Mouse (Mus musculus) retina, embryonic 14.5 days (tissue): ENCODE results near the gene Adamtsl1.

ENCODE experiments used
- DNase-seq: peaks from one replicate; pipeline ENCODE4 v3.0.0-alpha.2; 2015; ENCODE audit warnings: low spot score

Gene Adamtsl1

DNA sequence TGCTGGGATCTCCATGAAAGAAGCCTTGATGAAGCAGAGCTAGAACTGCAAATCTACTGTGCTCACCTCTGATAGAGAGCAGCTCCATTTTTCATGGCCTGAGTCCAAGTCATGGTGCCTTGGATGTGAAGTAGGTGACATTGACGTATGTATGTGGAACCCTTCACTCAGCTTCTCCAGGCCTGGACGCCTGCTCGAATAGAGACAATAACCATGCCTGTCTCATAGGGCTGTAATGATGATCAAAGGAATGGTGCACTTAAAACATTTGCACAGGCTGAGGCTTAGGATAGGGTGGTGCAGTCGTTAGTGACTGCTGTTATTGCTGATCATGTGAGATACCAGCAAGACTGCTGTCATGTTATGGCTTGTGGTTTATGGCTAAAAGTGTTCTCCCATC is 801.1 kb downstream of the Adamtsl1 start:
- no peak for DNase-seq

DNA sequence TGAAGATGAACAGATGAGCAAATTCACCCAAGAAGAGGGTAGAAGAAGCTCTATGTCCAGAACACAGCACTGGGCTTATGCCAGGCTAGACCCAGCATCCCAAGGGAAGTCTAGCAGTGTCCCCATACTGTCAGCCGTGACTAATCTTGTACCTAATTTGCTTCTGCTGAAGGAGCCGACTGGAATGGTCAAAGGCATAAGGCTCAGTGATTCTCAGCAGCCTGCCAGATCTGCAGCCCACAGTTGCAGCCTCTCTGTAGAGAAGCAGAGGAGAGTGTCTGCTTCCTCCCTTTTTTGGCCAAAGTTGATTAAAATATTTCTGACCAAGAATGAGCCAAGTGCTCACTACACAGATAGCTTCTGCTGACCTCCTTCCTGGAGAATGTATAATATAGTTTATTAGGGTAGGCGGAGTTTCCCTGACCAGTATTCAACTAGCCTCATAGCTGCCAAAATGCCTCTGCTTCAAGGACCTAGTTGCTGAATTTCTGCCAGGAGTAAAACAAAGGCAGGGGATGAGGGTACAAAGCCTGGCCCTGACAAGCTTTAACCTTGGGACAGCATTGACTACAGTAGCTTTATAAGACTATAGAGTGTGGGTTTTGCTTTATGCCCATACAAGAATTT is 804.1 kb downstream of the Adamtsl1 start:
- DNase-seq = no peak

GRCm38 (mm10) chr4:86325411-86325810 is 811.4 kb downstream of the Adamtsl1 start:
- DNase-seq = no peak

GRCm38 (mm10) chr4:86326003-86326402 is 812.0 kb downstream of the Adamtsl1 start:
- DNase-seq = no peak

- DNase-seq = no peak
Observed at GRCm38 (mm10) chr4:86326638-86327037, 812.7 kb downstream of the Adamtsl1 start.

GRCm38 (mm10) chr4:86329481-86329880 is 815.5 kb downstream of the Adamtsl1 start:
- DNase-seq = no peak

DNA sequence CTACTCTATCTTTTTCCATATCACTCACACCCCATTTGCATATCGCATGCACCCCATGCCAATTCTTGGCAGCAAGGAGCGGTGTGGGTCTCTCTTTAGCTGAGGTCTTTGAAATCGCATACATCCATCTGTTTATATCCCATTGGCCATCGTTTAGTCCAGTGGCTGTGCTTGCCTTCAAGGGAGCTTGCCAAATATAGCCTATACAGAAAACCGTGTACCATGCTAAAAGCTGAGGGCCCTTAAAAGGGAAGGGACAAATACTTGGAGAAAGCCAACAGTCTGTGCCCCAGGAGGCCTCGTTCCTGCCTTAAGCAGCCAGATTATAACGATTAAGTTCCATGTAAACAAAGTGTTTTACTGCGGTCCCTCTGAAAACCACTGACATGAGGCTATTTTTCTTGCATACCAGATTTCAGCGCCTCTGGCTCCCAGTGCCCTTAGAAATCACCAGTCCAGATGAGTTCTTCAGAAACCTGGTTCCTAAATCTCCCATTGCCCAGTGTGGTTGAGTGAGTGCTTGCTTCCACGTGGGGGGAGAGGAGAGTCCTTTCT is 822.0 kb downstream of the Adamtsl1 start:
- DNase-seq = no peak

DNA sequence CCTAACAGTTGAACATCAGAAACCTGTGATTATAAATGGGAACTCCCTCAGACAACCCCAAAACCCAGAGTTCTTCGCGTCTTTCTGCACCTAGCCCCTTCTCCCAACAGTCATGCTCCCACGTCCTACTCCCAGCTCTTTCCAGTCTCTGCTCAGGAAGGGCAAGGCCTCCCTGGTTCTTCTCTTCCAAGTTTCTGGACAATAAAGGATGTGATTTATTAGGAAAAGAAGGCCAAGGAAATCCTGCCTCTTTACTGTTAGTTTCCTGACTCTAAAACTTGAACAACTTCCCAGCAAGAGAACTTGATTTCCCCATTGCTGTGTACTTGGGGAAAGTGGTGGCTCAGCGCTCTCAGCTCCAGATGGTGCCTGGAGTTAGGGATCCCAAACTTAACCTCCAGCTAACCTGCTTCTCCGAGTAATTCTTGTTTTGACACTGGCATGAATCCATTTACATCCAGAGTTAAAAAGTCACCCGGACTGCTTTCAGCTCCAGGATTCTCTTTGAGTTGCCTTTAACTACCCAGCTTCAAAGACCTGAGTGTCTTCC is 823.3 kb downstream of the Adamtsl1 start:
- DNase-seq = no peak

- no peak for DNase-seq
Observed at GRCm38 (mm10) chr4:86349341-86349740, 835.4 kb downstream of the Adamtsl1 start.

DNA sequence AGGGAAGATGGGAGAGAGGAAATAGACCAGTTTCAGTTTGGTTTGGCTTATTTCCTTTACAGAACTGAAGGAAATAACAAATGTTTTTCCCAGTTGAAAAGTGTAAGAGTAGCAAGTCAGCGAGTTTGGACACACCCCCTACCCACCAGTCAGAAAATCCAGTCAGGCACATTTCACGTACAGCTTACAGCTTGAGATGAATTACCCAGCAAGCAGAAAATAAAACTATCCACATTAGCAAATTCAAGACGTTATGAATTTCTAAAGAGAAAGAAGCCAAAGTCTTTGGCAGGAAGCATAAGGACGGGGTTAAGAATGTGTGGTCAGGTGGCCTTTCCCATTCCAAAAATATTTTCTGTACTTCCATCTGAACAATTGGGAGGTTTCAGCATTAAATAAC is 838.1 kb downstream of the Adamtsl1 start:
- DNase-seq = no peak

DNA sequence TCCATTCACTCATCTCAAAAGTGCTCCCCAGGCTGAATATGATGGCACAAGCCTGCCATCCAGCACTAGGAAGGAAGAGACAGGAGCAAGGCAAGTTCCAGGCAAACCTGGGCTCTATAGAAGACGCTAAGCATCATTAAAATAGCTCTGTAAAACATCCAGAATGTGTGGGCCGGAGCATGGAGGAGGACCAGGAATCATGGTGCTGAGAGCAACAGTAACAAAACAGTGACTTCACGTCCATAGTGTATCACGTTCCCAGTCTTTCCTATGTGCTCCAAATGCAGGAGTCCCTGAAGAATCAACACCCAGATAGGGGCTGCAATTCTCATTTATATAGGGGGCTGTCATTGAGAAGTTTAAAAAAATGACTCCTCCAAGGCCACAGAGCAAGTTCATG is 839.6 kb downstream of the Adamtsl1 start:
- no peak for DNase-seq

- no peak for DNase-seq
Observed at GRCm38 (mm10) chr4:86359398-86359797, 845.4 kb downstream of the Adamtsl1 start.

DNA sequence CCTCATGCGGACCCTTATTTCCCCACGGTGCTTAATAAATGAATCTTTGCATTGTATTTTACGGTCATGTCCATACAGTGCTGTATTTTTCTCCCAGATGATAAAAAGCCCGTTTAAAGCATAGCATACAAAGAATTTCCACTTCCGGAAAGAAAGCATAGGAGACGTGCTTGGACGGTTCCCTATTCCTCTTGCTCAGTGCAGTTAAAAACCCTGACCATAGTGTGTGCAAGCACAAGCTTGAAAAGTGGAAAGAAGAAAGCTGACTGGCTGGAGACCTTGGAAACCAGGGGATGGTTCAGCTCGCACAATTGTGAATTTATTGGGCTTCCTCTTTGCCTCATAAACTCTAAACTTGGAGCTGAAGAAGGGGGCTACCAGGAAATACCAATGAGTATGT is 855.1 kb downstream of the Adamtsl1 start:
- DNase-seq = no peak

DNA sequence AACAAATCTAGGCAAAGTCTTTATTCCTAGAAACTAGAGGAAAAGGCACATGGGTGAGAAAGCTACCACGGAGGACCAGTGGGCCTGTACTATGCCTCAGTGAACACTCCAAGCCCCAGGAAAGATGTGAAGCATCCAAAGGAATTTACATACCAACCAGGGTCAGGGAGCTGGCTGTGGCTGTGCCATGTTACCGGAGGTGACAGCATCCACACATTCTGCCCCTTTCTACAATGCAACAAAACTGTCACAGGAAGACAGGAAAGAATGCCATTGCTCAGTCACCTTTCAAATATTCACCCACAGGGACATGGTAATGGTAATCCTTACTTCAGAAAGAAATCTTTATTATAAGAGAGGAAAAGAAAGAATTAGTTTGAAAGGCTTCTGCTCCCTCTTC is 859.2 kb downstream of the Adamtsl1 start:
- DNase-seq = no peak

- no peak for DNase-seq
Observed at GRCm38 (mm10) chr4:86383124-86383523, 869.2 kb downstream of the Adamtsl1 start.

DNA sequence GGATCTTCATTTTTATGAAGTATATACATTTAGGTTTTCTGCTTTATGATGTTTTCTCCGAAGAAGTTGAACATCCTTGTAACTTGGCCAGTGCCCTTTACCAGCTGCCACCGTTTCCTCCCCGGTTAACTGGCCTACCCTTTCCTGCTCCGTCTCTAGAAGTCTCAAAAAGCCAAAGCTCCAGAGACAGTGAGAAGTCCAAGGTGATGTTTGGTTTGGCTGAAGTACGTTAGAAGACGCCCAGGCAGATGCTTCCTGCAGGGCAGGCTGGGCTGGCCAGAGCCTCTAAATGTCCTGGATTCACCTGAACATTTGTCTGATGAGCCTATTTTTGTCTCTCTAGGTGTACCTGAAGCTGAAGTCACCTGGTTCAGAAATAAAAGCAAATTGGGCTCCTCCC is 871.1 kb downstream of the Adamtsl1 start:
- DNase-seq = no peak

DNA sequence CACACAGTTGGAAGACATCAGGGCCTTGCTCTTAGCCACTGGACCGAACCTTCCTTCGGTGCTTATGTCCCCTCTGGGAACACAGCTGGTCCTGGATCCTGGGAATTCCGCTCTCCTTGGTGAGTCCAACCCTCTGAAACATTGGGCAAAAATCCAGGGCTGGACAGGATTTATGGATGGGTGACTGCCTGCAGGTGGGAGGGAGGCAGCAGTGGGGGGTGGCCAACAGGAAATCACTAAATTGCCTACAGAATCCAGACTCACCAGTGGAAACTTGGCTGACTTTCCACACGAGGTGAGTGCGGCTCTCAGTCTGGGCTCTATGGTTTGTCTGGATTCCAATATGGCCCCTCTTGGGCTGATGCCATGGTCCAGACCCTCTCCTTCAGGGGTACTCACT is 874.5 kb downstream of the Adamtsl1 start:
- no peak for DNase-seq

GRCm38 (mm10) chr4:86391176-86391575 is 877.2 kb downstream of the Adamtsl1 start:
- DNase-seq = no peak

- no peak for DNase-seq
Observed at GRCm38 (mm10) chr4:86395636-86396035, 881.7 kb downstream of the Adamtsl1 start.

GRCm38 (mm10) chr4:86396672-86397288 is 882.8 kb downstream of the Adamtsl1 start:
- no peak for DNase-seq

DNA sequence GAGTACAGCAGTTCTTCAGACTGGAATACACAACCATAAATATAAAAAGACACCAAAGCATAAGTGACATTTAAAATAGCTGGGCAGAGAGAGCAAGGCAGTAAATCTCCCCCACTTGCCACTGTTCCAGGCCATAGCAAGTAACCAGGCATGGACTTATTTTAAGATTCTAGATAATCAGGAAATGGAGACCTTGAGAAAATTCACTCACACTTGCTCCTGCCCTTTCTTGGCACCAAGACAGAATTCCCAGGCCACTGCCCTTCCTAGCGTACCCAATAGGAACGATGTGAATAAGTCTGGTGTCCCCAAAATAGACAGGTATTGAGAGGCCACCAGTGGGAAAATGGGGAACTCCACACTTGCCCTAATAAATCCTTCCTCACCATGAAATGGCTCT is 883.5 kb downstream of the Adamtsl1 start:
- DNase-seq = no peak

- DNase-seq = no peak
Observed at GRCm38 (mm10) chr4:86401116-86401515, 887.1 kb downstream of the Adamtsl1 start.

GRCm38 (mm10) chr4:86406501-86407199 is 892.7 kb downstream of the Adamtsl1 start:
- no peak for DNase-seq
